Mouse (Mus musculus): Measurements from ENCODE around the gene Parg.

DNA sequence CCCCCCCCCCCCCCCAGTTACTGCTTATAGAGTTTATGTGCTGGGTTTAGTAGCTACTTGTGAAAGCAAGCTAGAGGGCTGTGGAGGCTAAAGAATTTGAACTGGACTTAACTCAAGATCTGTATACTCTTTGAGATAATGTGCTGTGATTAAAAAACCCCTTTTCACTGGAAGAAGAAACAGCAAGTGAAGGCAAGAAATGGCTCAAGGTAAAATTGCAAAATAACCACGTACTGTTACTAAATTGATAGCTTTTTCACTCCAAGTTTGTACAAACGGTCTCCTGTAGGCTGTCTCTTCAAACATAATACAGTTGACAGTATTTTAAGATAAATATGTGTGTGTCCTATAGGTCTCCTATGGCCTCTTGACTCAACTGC is 35.7 kb upstream of the Parg start:
- TF ChIP-seq CHD2 (IDR thresholded peaks at IDR 0.05; ENCODE audit: low read length) (no peak), GATA1 (IDR thresholded peaks at IDR 0.05; ENCODE audit: low read depth, low read length) (no peak), USF1 (IDR thresholded peaks at IDR 0.05; ENCODE audit: low read depth, low read length) (no peak), POLR2A (IDR thresholded peaks at IDR 0.05; ENCODE audit: control insufficient read depth in 1 of 2, insufficient read depth in 1 of 2, low read depth in 1 of 2, low read length in 2 of 2, poor library complexity in 1 of 2) (no peak), CTCF (IDR thresholded peaks at IDR 0.05 in 2 of 3, conservative IDR thresholded peaks at IDR 0.05 in 1 of 3; ENCODE audit: control insufficient read depth in 1 of 3, insufficient read depth in 1 of 3, low read depth in 2 of 3, low read length in 3 of 3, poor library complexity in 1 of 3, severe bottlenecking in 1 of 3) (no peak), EP300 (IDR thresholded peaks at IDR 0.05; ENCODE audit: low read depth in 1 of 2, low read length in 2 of 2) (no peak), POLR2AphosphoS5 (IDR thresholded peaks at IDR 0.05; ENCODE audit: borderline replicate concordance, low read depth, low read length) (no peak), TBP (IDR thresholded peaks at IDR 0.05; ENCODE audit: low read depth, low read length) (no peak), HCFC1 (IDR thresholded peaks at IDR 0.05; ENCODE audit: low read depth, low read length) (no peak), ZMIZ1 (IDR thresholded peaks at IDR 0.05; ENCODE audit: low read depth, low read length) (no peak), RCOR1 (IDR thresholded peaks at IDR 0.05; ENCODE audit: low read depth, low read length) (no peak), ZC3H11A (IDR thresholded peaks at IDR 0.05; ENCODE audit: low read depth, low read length) (no peak), SMC3 (IDR thresholded peaks at IDR 0.05; ENCODE audit: low read depth, low read length) (no peak)

Data from MEL (cell line).